Mouse (Mus musculus) myocyte (in vitro differentiated cells): Measurements from ENCODE around the gene Cdk18. TPM values are rescaled to one million over a fixed set of nuclear protein-coding genes. Genes with fewer than 3 reads are reported as not detected.

Experiments
- H3K27me3 ChIP-seq: one replicate; pipeline ENCODE4 v1.6.1; 2011; ENCODE audit not compliant: control insufficient read depth, insufficient read depth, insufficient read length
- H3K36me3 ChIP-seq: one replicate; pipeline ENCODE4 v1.6.1; 2011; ENCODE audit not compliant: control insufficient read depth, insufficient read depth
- H3K4me2 ChIP-seq: one replicate; pipeline ENCODE4 v1.6.1; 2011; ENCODE audit warnings: low read depth, control low read depth
- H3K4me3 ChIP-seq: one replicate; pipeline ENCODE4 v1.5.1; 2011; ENCODE audit warnings: mild to moderate bottlenecking, control low read depth, moderate library complexity
- H3K79me2 ChIP-seq: one replicate; pipeline ENCODE4 v1.6.1; 2011; ENCODE audit not compliant: control insufficient read depth, insufficient read depth
- H3ac ChIP-seq: one replicate; pipeline ENCODE4 v1.6.1; 2011; ENCODE audit not compliant: control insufficient read depth, insufficient read length
- CEBPB ChIP-seq: IDR thresholded peaks from 2 replicates; pipeline ENCODE4 v1.6.1; 2011; ENCODE audit warnings: mild to moderate bottlenecking, moderate library complexity; ENCODE audit not compliant: poor library complexity, insufficient read depth, severe bottlenecking
- E2F4 ChIP-seq: IDR thresholded peaks from one replicate; pipeline ENCODE4 v1.6.1; 2011; ENCODE audit warnings: mild to moderate bottlenecking, control low read depth, moderate library complexity; ENCODE audit not compliant: insufficient read depth
- MAX ChIP-seq: IDR thresholded peaks from one replicate; pipeline ENCODE4 v1.6.1; 2011; ENCODE audit warnings: low read depth, mild to moderate bottlenecking, control low read depth
- MYOD1 ChIP-seq, 3 experiments: IDR thresholded peaks; one replicate each; pipeline ENCODE4 v1.6.1; 2011; ENCODE audit warnings: control low read depth in 2 of 3, low read depth in 2 of 3, mild to moderate bottlenecking in 2 of 3, moderate library complexity in 1 of 3; ENCODE audit not compliant: insufficient read length in 2 of 3, control insufficient read depth in 1 of 3
- MYOG ChIP-seq, 3 experiments: IDR thresholded peaks; one replicate each; pipeline ENCODE4 v1.6.1; 2011; ENCODE audit warnings: control low read depth in 2 of 3, low read depth in 2 of 3, mild to moderate bottlenecking in 2 of 3; ENCODE audit not compliant: insufficient read length in 2 of 3, control insufficient read depth in 1 of 3, insufficient read depth in 1 of 3
- POLR2A ChIP-seq: IDR thresholded peaks from one replicate; pipeline ENCODE4 v1.6.1; 2011; ENCODE audit warnings: low read depth, mild to moderate bottlenecking, control low read depth, moderate library complexity; ENCODE audit not compliant: insufficient read length
- POLR2AphosphoS2 ChIP-seq: IDR thresholded peaks from one replicate; pipeline ENCODE4 v1.6.1; 2011; ENCODE audit warnings: low read depth, control low read depth; ENCODE audit not compliant: insufficient read length
- REST ChIP-seq: IDR thresholded peaks from one replicate; pipeline ENCODE4 v1.6.1; 2011; ENCODE audit warnings: mild to moderate bottlenecking, control low read depth, moderate library complexity; ENCODE audit not compliant: insufficient read depth, insufficient read length
- SRF ChIP-seq: IDR thresholded peaks from one replicate; pipeline ENCODE4 v1.6.1; 2011; ENCODE audit warnings: low read depth; ENCODE audit not compliant: control insufficient read depth, insufficient read length
- TCF12 ChIP-seq: IDR thresholded peaks from one replicate; pipeline ENCODE4 v1.6.1; 2011; ENCODE audit warnings: mild to moderate bottlenecking, control low read depth; ENCODE audit not compliant: poor library complexity, insufficient read depth, severe bottlenecking
- TCF3 ChIP-seq: IDR thresholded peaks from one replicate; pipeline ENCODE4 v1.6.1; 2011; ENCODE audit warnings: low read depth, control low read depth; ENCODE audit not compliant: insufficient read length
- USF1 ChIP-seq: IDR thresholded peaks from one replicate; pipeline ENCODE4 v1.6.1; 2011; ENCODE audit warnings: low read depth, mild to moderate bottlenecking, control low read depth, moderate library complexity
- polyA plus RNA-seq: library from polyadenylated mRNA; unstranded; fragments of >200 nt; fragmentation: generic; extraction: Trizol; gene quantifications from one replicate; pipeline ENCODE4 v1.2.1, GENCODE M21; 2012; ENCODE audit warnings: missing spikeins

The Cdk18 gene
- polyA plus RNA-seq, 1 experiment = 33.9 TPM

DNA sequence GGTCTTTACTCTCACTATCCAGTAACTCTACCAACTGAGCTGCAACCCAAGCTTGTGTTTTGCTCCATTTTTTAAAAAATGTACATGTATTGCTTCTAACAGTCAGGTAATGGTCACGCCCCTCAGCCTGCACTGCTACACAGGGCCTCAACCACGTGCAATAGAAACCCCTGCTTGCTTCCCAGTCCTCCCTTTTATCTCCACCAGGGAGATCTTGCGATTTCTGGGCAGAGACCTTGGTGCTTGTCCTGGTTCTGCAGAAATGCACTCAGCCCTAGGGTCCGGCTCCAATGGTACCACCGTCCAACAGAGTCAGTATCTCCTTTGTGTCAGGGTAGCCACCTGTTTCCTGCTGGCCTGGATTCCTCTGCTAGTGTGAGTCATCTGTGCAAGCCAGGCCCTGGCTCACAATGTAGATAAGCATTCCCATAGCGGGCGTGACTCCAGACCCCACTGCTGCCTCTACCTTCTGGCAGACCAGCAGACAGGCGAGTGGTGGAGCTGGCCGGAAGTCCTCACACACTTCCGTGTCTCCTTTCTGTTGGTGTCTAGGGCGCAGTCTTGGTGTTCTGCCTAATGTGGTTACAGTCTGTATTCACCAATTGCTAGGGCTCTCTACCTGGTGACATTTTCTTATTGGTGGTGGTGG lies 44.0 kb downstream of the Cdk18 start:
- H3K79me2 ChIP-seq = no peaks in the 10 kb centered on the region
- H3K4me2 ChIP-seq = peak overlapping the region; percentile 5
- H3K27me3 ChIP-seq = no peaks in the 10 kb centered on the region
- H3ac ChIP-seq = no peak overlapping the region
- H3K36me3 ChIP-seq = no peaks in the 10 kb centered on the region
- peak in 2 of 3 experiments; percentile 91 to 97 for TF ChIP-seq MYOD1 (IDR thresholded peaks at IDR 0.05; ENCODE audit: control insufficient read depth in 1 of 3, insufficient read length in 2 of 3, low read depth in 2 of 3)
- TF ChIP-seq MYOG (IDR thresholded peaks at IDR 0.05; ENCODE audit: control insufficient read depth in 1 of 3, insufficient read depth in 1 of 3, insufficient read length in 2 of 3, low read depth in 2 of 3) = peak; percentile 14 to 93 (median 69)
- no peak for TF ChIP-seq REST
- peak; percentile 60 for TF ChIP-seq TCF3
- H3K4me3 ChIP-seq = no peak overlapping the region

DNA sequence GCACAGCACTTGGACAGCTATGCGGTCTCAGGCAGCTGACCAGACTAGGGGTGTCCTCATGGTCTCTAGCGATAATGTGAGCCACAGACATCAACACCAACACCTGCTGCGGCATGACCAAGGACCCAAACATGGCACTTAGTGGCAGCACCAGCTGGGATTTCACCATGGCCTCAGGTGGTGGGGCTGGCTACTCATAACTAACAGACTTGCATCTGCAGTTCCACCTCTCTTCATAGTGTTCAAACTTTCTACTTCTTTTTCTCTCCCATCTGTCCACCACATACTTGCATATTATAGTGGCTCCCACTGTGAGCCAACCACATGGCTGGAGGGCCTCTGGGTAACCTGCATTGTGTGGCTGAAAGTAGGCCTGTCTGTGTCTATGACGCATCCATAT lies 46.2 kb downstream of the Cdk18 start:
- H3K27me3 ChIP-seq = no peaks in the 10 kb centered on the region
- no peaks in the 10 kb centered on the region for H3K79me2 ChIP-seq
- no peaks in the 10 kb centered on the region for H3K36me3 ChIP-seq
- H3K4me3 ChIP-seq = no peak overlapping the region
- TF ChIP-seq E2F4 = no peak
- TF ChIP-seq POLR2A = no peak
- TF ChIP-seq MAX = no peak
- peak; percentile 48 to 96 (median 94) for TF ChIP-seq MYOD1 (IDR thresholded peaks at IDR 0.05; ENCODE audit: control insufficient read depth in 1 of 3, insufficient read length in 2 of 3, low read depth in 2 of 3)
- TF ChIP-seq REST = no peak
- no peak for TF ChIP-seq POLR2AphosphoS2
- TF ChIP-seq TCF12 = peak; percentile 62
- TF ChIP-seq SRF = no peak
- no peak for TF ChIP-seq CEBPB
- peak; percentile 66 to 97 (median 87) for TF ChIP-seq MYOG (IDR thresholded peaks at IDR 0.05; ENCODE audit: control insufficient read depth in 1 of 3, insufficient read depth in 1 of 3, insufficient read length in 2 of 3, low read depth in 2 of 3)
- TF ChIP-seq USF1 = no peak
- peak; percentile 87 for TF ChIP-seq TCF3
- no peak overlapping the region for H3K4me2 ChIP-seq
- no peak overlapping the region for H3ac ChIP-seq

DNA sequence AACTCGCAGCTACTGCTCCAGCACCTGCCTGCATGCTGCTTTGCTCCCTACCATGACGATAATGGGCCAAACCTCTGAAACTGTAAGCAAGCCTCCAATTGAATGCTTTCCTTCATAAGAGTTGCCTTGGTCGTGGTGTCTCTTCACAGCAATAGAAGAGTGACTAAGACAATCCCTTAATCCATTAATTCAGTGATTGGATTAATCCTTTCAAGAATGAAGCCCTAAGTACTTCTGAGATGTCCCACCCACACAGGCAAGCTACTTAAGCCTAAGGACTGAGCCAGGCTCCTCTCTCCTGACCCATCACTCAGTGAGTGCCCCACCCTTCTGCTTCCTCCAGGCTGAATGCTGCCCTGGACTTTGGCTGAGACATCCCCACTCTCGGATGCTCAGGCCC lies 49.2 kb downstream of the Cdk18 start:
- Histone ChIP-seq H3K36me3 (no peaks in the 10 kb centered on the region), H3K4me2 (no peak overlapping the region), H3ac (no peak overlapping the region), H3K79me2 (no peaks in the 10 kb centered on the region), H3K27me3 (no peaks in the 10 kb centered on the region), H3K4me3 (no peak overlapping the region)
- TF ChIP-seq USF1 = no peak
- no peak for TF ChIP-seq SRF
- TF ChIP-seq POLR2A = no peak
- TF ChIP-seq TCF12 = no peak
- TF ChIP-seq MAX = no peak

- TF ChIP-seq TCF3 (no peak), E2F4 (no peak), POLR2AphosphoS2 (no peak), MYOG (IDR thresholded peaks at IDR 0.05; ENCODE audit: control insufficient read depth in 1 of 3, insufficient read depth in 1 of 3, insufficient read length in 2 of 3, low read depth in 2 of 3) (no peak), USF1 (no peak), CEBPB (no peak), POLR2A (no peak), REST (no peak), MAX (no peak), SRF (no peak), TCF12 (no peak), MYOD1 (IDR thresholded peaks at IDR 0.05; ENCODE audit: control insufficient read depth in 1 of 3, insufficient read length in 2 of 3, low read depth in 2 of 3) (no peak)
- H3K36me3 ChIP-seq = no peaks in the 10 kb centered on the region
- no peaks in the 10 kb centered on the region for H3K27me3 ChIP-seq
- no peaks in the 10 kb centered on the region for H3K79me2 ChIP-seq
- no peak overlapping the region for H3K4me2 ChIP-seq
- no peak overlapping the region for H3K4me3 ChIP-seq
- H3ac ChIP-seq = no peak overlapping the region
These were observed 49.7 kb downstream of the Cdk18 start for GRCm38 (mm10) chr1:132089767-132090166.

- no peak overlapping the region for H3ac ChIP-seq
- no peaks in the 10 kb centered on the region for H3K36me3 ChIP-seq
- no peak for TF ChIP-seq TCF12
- no peak for TF ChIP-seq CEBPB
- no peak for TF ChIP-seq SRF
- TF ChIP-seq MYOG (IDR thresholded peaks at IDR 0.05; ENCODE audit: control insufficient read depth in 1 of 3, insufficient read depth in 1 of 3, insufficient read length in 2 of 3, low read depth in 2 of 3) = no peak
- no peak for TF ChIP-seq TCF3
- no peaks in the 10 kb centered on the region for H3K27me3 ChIP-seq
- no peak overlapping the region for H3K4me3 ChIP-seq
- no peak overlapping the region for H3K4me2 ChIP-seq
- H3K79me2 ChIP-seq = no peaks in the 10 kb centered on the region
These were observed 51.3 kb downstream of the Cdk18 start for GRCm38 (mm10) chr1:132088181-132088671.
